Mouse (Mus musculus): Measurements from ENCODE around the gene Insyn1. TPM values are rescaled to one million over a fixed set of nuclear protein-coding genes. Genes with fewer than 3 reads are reported as not detected.

The Insyn1 gene
- polyA plus RNA-seq, 1 experiment, result not detected

GRCm38 (mm10) chr9:58495035-58495434 lies 6.6 kb downstream of the Insyn1 start:
- TF ChIP-seq CTCF (IDR thresholded peaks at IDR 0.05; ENCODE audit: control insufficient read depth, insufficient read depth, low read length), result no peak
- no peak for TF ChIP-seq POLR2A (IDR thresholded peaks at IDR 0.05; ENCODE audit: borderline replicate concordance, control insufficient read depth, low read depth, low read length)
- no peak overlapping the region for H3K27ac ChIP-seq (ENCODE audit: control insufficient read depth, insufficient read depth, low read depth, low read length, poor library complexity)

GRCm38 (mm10) chr9:58496470-58497182 lies 8.2 kb downstream of the Insyn1 start:
- TF ChIP-seq CTCF (IDR thresholded peaks at IDR 0.05; ENCODE audit: control insufficient read depth, insufficient read depth, low read length) (0 out of 2 replicates have a peak, but pooled peaks have one; percentile 28), POLR2A (IDR thresholded peaks at IDR 0.05; ENCODE audit: borderline replicate concordance, control insufficient read depth, low read depth, low read length) (no peak)
- Histone ChIP-seq H3K4me1 (ENCODE audit: control insufficient read depth, insufficient read depth, low read length) (no peaks in the 10 kb centered on the region), H3K27ac (ENCODE audit: control insufficient read depth, insufficient read depth, low read depth, low read length, poor library complexity) (no peak overlapping the region), H3K4me3 (replicated peaks; ENCODE audit: control insufficient read depth, low read depth, low read length) (no peak overlapping the region)
- 17% methylated on average over 4 of the region's 4 CpGs for WGBS

More at GRCm38 (mm10) chr9:58495035-58495434, 6.6 kb downstream of the Insyn1 start:
- Histone ChIP-seq H3K4me3 (replicated peaks; ENCODE audit: control insufficient read depth, low read depth, low read length) (no peak overlapping the region), H3K4me1 (ENCODE audit: control insufficient read depth, insufficient read depth, low read length) (no peaks in the 10 kb centered on the region)
- 50% methylated on average over 2 of the region's 2 CpGs for WGBS

GRCm38 (mm10) chr9:58497942-58498341 lies 9.5 kb downstream of the Insyn1 start:
- no peak overlapping the region for H3K4me3 ChIP-seq (replicated peaks; ENCODE audit: control insufficient read depth, low read depth, low read length)
- no peak overlapping the region for H3K27ac ChIP-seq (ENCODE audit: control insufficient read depth, insufficient read depth, low read depth, low read length, poor library complexity)
- TF ChIP-seq POLR2A (IDR thresholded peaks at IDR 0.05; ENCODE audit: borderline replicate concordance, control insufficient read depth, low read depth, low read length) (no peak), CTCF (IDR thresholded peaks at IDR 0.05; ENCODE audit: control insufficient read depth, insufficient read depth, low read length) (no peak)
- 76% methylated on average over 4 of the region's 4 CpGs for WGBS
- H3K4me1 ChIP-seq (ENCODE audit: control insufficient read depth, insufficient read depth, low read length), result no peaks in the 10 kb centered on the region

- H3K27ac ChIP-seq (ENCODE audit: control insufficient read depth, insufficient read depth, low read depth, low read length, poor library complexity), result no peak overlapping the region
- TF ChIP-seq CTCF (IDR thresholded peaks at IDR 0.05; ENCODE audit: control insufficient read depth, insufficient read depth, low read length) (no peak), POLR2A (IDR thresholded peaks at IDR 0.05; ENCODE audit: borderline replicate concordance, control insufficient read depth, low read depth, low read length) (no peak)
- WGBS, result 78% methylated on average over 5 of the region's 5 CpGs
Observed at GRCm38 (mm10) chr9:58500946-58501345, 12.5 kb downstream of the Insyn1 start.

GRCm38 (mm10) chr9:58507216-58508005 lies 19.0 kb downstream of the Insyn1 start:
- WGBS, result 52% methylated on average over 8 of the region's 8 CpGs
- Histone ChIP-seq H3K4me3 (replicated peaks; ENCODE audit: control insufficient read depth, low read depth, low read length) (no peak overlapping the region), H3K4me1 (ENCODE audit: control insufficient read depth, insufficient read depth, low read length) (peaks cover 6% of the 10 kb centered on the region), H3K27ac (ENCODE audit: control insufficient read depth, insufficient read depth, low read depth, low read length, poor library complexity) (no peak overlapping the region)
- TF ChIP-seq POLR2A (IDR thresholded peaks at IDR 0.05; ENCODE audit: borderline replicate concordance, control insufficient read depth, low read depth, low read length) (no peak), CTCF (IDR thresholded peaks at IDR 0.05; ENCODE audit: control insufficient read depth, insufficient read depth, low read length) (no peak)

More at GRCm38 (mm10) chr9:58500946-58501345, 12.5 kb downstream of the Insyn1 start:
- Histone ChIP-seq H3K4me3 (replicated peaks; ENCODE audit: control insufficient read depth, low read depth, low read length) (no peak overlapping the region), H3K4me1 (ENCODE audit: control insufficient read depth, insufficient read depth, low read length) (no peaks in the 10 kb centered on the region)

- H3K4me3 ChIP-seq (replicated peaks; ENCODE audit: control insufficient read depth, low read depth, low read length), result no peak overlapping the region
- peak overlapping the region; percentile 38; the same call in 1 of the 2 replicates for H3K27ac ChIP-seq (ENCODE audit: control insufficient read depth, insufficient read depth, low read depth, low read length, poor library complexity)
- WGBS, result 47% methylated on average over 5 of the region's 5 CpGs
- TF ChIP-seq POLR2A (IDR thresholded peaks at IDR 0.05; ENCODE audit: borderline replicate concordance, control insufficient read depth, low read depth, low read length) (no peak), CTCF (IDR thresholded peaks at IDR 0.05; ENCODE audit: control insufficient read depth, insufficient read depth, low read length) (no peak)
- H3K4me1 ChIP-seq (ENCODE audit: control insufficient read depth, insufficient read depth, low read length), result peaks cover 6% of the 10 kb centered on the region
Observed at GRCm38 (mm10) chr9:58510452-58510851, 22.0 kb downstream of the Insyn1 start.

- H3K27ac ChIP-seq (ENCODE audit: control insufficient read depth, insufficient read depth, low read depth, low read length, poor library complexity), result no peak overlapping the region
- no peak overlapping the region for H3K4me3 ChIP-seq (replicated peaks; ENCODE audit: control insufficient read depth, low read depth, low read length)
- TF ChIP-seq CTCF (IDR thresholded peaks at IDR 0.05; ENCODE audit: control insufficient read depth, insufficient read depth, low read length), result no peak
- no peak for TF ChIP-seq POLR2A (IDR thresholded peaks at IDR 0.05; ENCODE audit: borderline replicate concordance, control insufficient read depth, low read depth, low read length)
- 65% methylated on average over 5 of the region's 5 CpGs for WGBS
- H3K4me1 ChIP-seq (ENCODE audit: control insufficient read depth, insufficient read depth, low read length), result peaks cover 5% of the 10 kb centered on the region
Observed at GRCm38 (mm10) chr9:58513749-58514148, 25.3 kb downstream of the Insyn1 start.

- TF ChIP-seq CTCF (IDR thresholded peaks at IDR 0.05; ENCODE audit: control insufficient read depth, insufficient read depth, low read length), result no peak
- TF ChIP-seq POLR2A (IDR thresholded peaks at IDR 0.05; ENCODE audit: borderline replicate concordance, control insufficient read depth, low read depth, low read length), result no peak
- no peak overlapping the region for H3K27ac ChIP-seq (ENCODE audit: control insufficient read depth, insufficient read depth, low read depth, low read length, poor library complexity)
- WGBS, result 82% methylated on average over 3 of the region's 3 CpGs
- no peak overlapping the region for H3K4me3 ChIP-seq (replicated peaks; ENCODE audit: control insufficient read depth, low read depth, low read length)
- no peaks in the 10 kb centered on the region; the same call in 1 of the 2 replicates for H3K4me1 ChIP-seq (ENCODE audit: control insufficient read depth, insufficient read depth, low read length)
Observed at GRCm38 (mm10) chr9:58516480-58516879, 28.1 kb downstream of the Insyn1 start.
